Mouse (Mus musculus) erythroblast, embryonic 14.5 days (primary cell): ENCODE data around the gene Gchfr. TPM values are rescaled to one million over a fixed set of nuclear protein-coding genes. Genes with fewer than 3 reads are reported as not detected.

Experiments
- H3K27me3 ChIP-seq: 2 replicates; pipeline ENCODE4 v1.6.1; 2012; ENCODE audit warnings: inconsistent platforms; ENCODE audit not compliant: control insufficient read depth
- H3K36me3 ChIP-seq: 2 replicates; pipeline ENCODE4 v1.6.1; 2012; ENCODE audit warnings: mild to moderate bottlenecking, inconsistent platforms; ENCODE audit not compliant: control insufficient read depth
- H3K4me1 ChIP-seq: 2 replicates; pipeline ENCODE4 v1.6.1; 2012; ENCODE audit warnings: inconsistent platforms; ENCODE audit not compliant: control insufficient read depth
- H3K4me3 ChIP-seq: replicated peaks from 2 replicates; pipeline ENCODE3; 2012; ENCODE audit warnings: moderate library complexity, mild to moderate bottlenecking, inconsistent platforms
- H3K9me3 ChIP-seq: 2 replicates; pipeline ENCODE4 v1.6.1; 2012; ENCODE audit warnings: low read length, inconsistent platforms, mixed read lengths; ENCODE audit not compliant: control insufficient read depth
- GATA1 ChIP-seq: IDR thresholded peaks from 2 replicates; pipeline ENCODE4 v1.6.1; 2012; ENCODE audit warnings: low read length, inconsistent platforms, mixed read lengths
- TAL1 ChIP-seq: IDR thresholded peaks from 3 replicates; pipeline ENCODE4 v1.6.1; 2012; ENCODE audit warnings: low read length, inconsistent platforms, mixed read lengths
- polyA plus RNA-seq: library from polyadenylated mRNA; stranded (reverse); fragments of >175 nt; gene quantifications from 2 replicates; pipeline ENCODE4 v1.2.3, GENCODE M21; 2012

Gchfr gene
- polyA plus RNA-seq, 1 experiment = 0.22 TPM

DNA sequence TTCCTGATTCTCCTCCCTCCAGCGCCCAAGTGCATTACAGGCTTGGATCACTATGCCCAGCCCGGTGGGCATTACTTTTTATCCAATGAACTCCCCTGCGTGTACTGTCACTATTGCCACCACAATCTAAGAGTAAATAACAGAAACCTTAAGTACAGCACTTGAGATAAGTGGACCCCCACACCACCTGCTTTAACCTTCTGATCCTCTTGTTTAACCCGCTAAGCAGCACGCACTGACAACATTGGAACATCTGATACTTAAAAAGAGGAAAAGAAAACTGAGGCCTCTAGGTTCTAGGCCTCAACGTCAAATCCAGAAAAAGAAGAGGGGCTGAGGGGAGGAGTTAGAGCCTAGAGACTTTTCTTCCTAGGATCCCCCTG is 40.4 kb downstream of the Gchfr start:
- H3K4me1 ChIP-seq = peaks cover 33% of the 10 kb centered on the region
- H3K4me3 ChIP-seq = peak overlapping the region; percentile 72
- peaks cover 26% of the 10 kb centered on the region for H3K36me3 ChIP-seq
- no peaks in the 10 kb centered on the region for H3K9me3 ChIP-seq
- no peaks in the 10 kb centered on the region for H3K27me3 ChIP-seq
- TF ChIP-seq GATA1 (no peak), TAL1 (no peak)

DNA sequence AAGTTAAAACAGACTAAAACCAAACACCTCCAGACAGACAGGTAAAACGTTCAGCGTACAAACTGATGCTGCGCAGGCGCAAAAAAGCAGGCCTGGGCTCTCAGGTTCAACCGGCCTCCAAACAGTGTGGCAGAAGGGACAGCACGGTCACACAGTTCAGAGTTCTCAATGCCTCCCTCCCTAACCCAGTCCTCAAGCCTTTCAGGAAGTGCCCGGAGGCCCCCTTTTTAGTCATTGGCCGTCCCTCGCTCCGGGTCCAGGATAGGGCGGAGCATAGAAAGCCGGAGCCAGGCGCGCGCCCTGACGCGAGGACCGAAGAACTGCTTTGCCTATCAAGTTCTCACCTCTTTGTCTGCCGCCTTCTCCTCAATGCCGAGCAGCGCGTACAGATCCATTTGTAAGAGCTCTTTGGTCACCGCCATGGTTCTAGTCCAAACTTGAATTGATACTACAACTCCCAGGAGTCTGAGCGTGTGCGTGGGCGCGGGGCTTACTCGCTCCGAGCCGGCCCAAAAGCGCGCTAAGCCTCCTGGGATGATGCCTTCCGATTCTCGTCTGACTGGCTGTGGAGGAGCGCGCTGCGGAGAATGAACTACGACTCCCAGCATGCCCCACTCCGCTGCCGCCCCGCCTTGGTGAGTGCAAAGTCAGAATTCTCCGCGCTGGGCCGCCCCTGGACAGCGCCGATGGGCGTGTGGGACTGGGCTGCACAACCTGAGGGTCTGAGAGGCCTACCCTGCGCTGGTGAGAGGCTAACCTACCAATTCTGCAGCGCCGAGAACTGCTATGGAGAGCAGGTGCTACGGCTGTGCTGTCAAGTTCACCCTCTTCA is 41.0 kb downstream of the Gchfr start, which contains the start of the genes Zfyve19 and Dnajc17:
Gene Zfyve19, plus strand, starts transcription at position 274 of the 832 bp plus-strand sequence.
Gene Dnajc17, minus strand, starts transcription at position 452 of the 832 bp plus-strand sequence.
- TF ChIP-seq GATA1 (no peak), TAL1 (no peak)
- peak within 1 kb of the TSS; percentile 72 for H3K4me3 ChIP-seq
- H3K4me1 ChIP-seq = peaks cover 33% of the 10 kb centered on the region
- H3K27me3 ChIP-seq = no peaks in the 10 kb centered on the region
- H3K9me3 ChIP-seq = no peaks in the 10 kb centered on the region
- H3K36me3 ChIP-seq = peaks cover 26% of the 10 kb centered on the region

DNA sequence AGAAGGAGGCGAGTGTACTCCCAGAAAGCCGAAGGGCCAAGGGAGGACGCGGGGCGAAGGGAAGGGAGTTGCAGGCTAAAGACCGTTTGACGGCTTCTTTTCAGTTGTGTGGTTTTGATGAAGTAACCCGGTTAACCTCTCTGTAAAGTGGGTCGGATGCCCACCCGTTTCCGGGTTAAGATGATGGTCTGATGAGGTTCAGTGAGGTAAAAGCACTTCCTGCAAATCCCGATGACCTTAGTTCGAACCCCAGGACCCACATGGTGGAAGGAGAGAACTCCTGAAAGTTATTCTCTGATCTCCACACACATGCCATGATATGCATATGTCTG is 41.6 kb downstream of the Gchfr start:
- no peaks in the 10 kb centered on the region for H3K9me3 ChIP-seq
- peaks cover 26% of the 10 kb centered on the region for H3K36me3 ChIP-seq
- peak overlapping the region; percentile 72 for H3K4me3 ChIP-seq
- no peak for TF ChIP-seq TAL1
- no peak for TF ChIP-seq GATA1
- no peaks in the 10 kb centered on the region for H3K27me3 ChIP-seq
- H3K4me1 ChIP-seq = peaks cover 33% of the 10 kb centered on the region

Other genes with a start within 250 kb of the Gchfr start
- 0.14 and 0.15 TPM in 2 replicates for gene Chst14, start 241.3 kb upstream of the Gchfr start, polyA plus RNA-seq
- 0.69 and 0.75 TPM in 2 replicates for gene Ccdc32, start 138.4 kb upstream of the Gchfr start, polyA plus RNA-seq
- 0.03 and 0.09 TPM in 2 replicates for gene Rpusd2, start 133.0 kb upstream of the Gchfr start, polyA plus RNA-seq
- gene Knl1, start 120.7 kb upstream of the Gchfr start, polyA plus RNA-seq = 0.18 and 0.37 TPM in 2 replicates
- 2.7 and 4.3 TPM in 2 replicates for gene Rad51, start 55.0 kb upstream of the Gchfr start, polyA plus RNA-seq
- 4.4 and 6.3 TPM in 2 replicates for gene Rmdn3, start 10.7 kb upstream of the Gchfr start, polyA plus RNA-seq
- not detected in 2 replicates for gene Gm14137, start 6.7 kb downstream of the Gchfr start, polyA plus RNA-seq
- gene Zfyve19, start 40.8 kb downstream of the Gchfr start, polyA plus RNA-seq = 1.1 and 1.9 TPM in 2 replicates
- 3.9 and 5.5 TPM in 2 replicates for gene Dnajc17, start 41.0 kb downstream of the Gchfr start, polyA plus RNA-seq
- not detected in 2 replicates for gene Ppp1r14d, start 62.1 kb downstream of the Gchfr start, polyA plus RNA-seq
- 0.02 TPM in 1 of 2 replicates, not detected in the other for gene Spint1, start 69.6 kb downstream of the Gchfr start, polyA plus RNA-seq
- not detected in 2 replicates for gene Rhov, start 103.5 kb downstream of the Gchfr start, polyA plus RNA-seq
- 0.60 and 0.73 TPM in 2 replicates for gene Vps18, start 121.0 kb downstream of the Gchfr start, polyA plus RNA-seq
- 0.04 and 0.05 TPM in 2 replicates for gene Dll4, start 158.0 kb downstream of the Gchfr start, polyA plus RNA-seq
- 3.1 and 7.6 TPM in 2 replicates for gene Chac1, start 183.5 kb downstream of the Gchfr start, polyA plus RNA-seq